Mouse (Mus musculus): ENCODE results near the gene BC049352. TPM values are rescaled to one million over a fixed set of nuclear protein-coding genes. Genes with fewer than 3 reads are reported as not detected.

BC049352 gene
- under 1 TPM in 1 of 2 experiments, not detected in 1; 0.36 TPM for total RNA-seq (2021)
- long read RNA-seq, experiment 1, partial matches to known transcripts: 1 of 2 reads
- long read RNA-seq, experiment 1, other reads (novel, unspliced or antisense): 0 of 2 reads
- long read RNA-seq, experiment 2, partial matches to known transcripts: 1 of 1 reads
- long read RNA-seq, experiment 2, other reads (novel, unspliced or antisense): 0 of 1 reads

DNA sequence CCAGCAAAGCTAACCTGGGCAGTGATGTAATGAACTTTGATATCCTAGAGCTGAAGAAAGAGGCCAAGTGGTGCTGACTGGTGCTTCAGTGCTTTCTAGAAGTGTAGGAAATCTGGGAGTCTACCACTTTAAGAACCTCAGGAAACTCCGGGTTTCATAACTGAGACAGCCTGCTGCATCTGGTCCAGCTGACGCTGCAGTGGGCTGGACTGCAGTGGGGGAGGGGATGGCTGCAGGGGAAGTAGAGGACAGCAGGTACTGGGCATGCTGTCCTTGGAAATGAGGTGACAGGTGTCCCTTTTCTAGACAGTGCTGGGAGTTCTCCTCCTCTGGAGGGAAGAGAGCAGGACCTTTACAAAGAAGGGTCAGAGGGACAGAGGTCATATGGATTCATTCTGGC is at the start of gene BC049352:
TSS of gene BC049352 (plus strand) at position 238 of the 400 bp plus-strand sequence.
- peak; percentile 10 to 37 for DNase-seq

GRCm38 (mm10) chr9:45133484-45134310 is 48.1 kb upstream of the BC049352 start:
- peak; percentile 58 to 74 for DNase-seq

- no peak for DNase-seq
Measured at GRCm38 (mm10) chr9:45136442-45137169, 45.2 kb upstream of the BC049352 start.

DNA sequence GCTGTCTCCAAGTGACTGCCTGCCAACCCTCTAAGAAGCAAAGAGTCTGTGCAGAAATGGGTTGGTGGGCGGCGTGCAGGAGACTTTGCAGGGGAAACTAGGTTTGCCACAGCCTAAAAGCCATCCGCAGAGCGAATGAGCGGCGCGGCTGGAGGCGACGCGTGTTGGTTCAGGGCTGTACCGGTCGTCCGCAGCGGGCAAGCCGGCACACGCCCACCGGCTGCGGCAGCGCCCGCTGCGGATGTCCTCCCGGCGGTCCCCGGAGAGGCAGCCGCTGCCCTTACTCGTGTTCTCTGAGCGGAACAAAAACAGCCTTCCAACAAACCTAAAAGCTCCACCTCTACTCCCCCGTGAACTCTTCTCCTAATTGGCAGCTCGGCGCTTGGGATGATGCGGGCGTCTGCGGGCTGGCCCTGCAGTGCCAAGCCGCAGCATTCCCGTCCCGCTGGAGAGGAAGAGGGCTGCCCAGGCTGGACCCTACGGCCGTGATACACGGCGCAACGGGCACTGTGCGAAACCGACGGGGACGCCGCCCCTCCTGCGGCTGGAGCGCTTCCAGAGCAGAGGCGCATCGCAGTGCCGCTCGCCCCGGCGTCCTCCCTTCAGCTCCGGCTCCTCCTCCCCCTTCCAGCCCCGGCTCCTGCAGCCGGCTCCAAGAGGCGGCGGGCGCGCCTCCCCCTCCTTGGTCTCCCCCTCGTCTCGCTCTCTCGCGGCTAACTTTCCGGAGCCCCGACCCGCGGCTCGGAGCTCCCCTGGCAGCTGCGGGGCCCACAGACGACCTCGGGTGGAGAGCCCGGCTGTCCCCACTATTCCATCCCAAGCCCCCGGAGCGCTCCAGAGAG is 43.4 kb upstream of the BC049352 start, which contains the start of gene Scn4b:
TSS of gene Scn4b (plus strand) at position 205 of the 842 bp plus-strand sequence.
- DNase-seq: peak; percentile 53 to 66

- no peak for DNase-seq
Measured at GRCm38 (mm10) chr9:45139082-45139481, 42.7 kb upstream of the BC049352 start.

- no peak for DNase-seq
Measured at GRCm38 (mm10) chr9:45140945-45141344, 40.9 kb upstream of the BC049352 start.

GRCm38 (mm10) chr9:45142686-45143085 is 39.1 kb upstream of the BC049352 start:
- no peak for DNase-seq

DNA sequence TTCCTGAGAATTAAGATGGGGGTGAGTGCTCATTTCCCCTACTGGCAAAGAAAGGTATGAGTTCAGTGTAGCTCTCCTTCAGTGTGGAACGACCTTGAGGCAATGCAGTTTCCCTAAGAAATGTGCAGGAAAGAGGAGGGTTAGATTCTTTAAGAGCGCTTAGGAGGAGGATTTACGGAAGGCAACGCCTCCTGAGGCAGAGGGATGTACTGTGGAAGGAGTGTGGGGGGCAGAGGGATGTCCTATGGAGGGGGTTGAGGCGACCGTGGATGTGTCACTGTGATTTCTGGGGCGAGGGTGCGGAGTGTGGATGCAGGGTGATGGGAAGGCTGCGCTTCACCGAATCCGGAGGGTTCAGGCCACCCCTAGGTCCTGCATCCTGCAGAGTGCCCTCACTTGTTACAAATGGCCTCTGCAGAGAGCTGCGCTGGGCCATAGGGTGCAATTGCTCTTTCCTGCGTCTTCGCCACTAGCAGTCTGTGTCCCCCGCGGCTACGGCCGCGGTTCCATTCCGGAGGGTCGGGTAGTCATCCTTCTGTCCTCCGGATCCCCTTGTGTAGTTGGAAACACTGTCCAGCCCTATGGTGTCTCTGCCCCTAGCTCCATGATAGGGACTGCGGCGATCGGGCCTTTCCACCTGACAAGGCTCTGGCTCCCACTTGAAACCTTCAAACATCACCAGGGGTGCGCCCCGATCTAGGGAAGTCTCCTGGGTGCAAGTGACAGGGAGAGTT is 36.1 kb upstream of the BC049352 start:
- no peak for DNase-seq

DNA sequence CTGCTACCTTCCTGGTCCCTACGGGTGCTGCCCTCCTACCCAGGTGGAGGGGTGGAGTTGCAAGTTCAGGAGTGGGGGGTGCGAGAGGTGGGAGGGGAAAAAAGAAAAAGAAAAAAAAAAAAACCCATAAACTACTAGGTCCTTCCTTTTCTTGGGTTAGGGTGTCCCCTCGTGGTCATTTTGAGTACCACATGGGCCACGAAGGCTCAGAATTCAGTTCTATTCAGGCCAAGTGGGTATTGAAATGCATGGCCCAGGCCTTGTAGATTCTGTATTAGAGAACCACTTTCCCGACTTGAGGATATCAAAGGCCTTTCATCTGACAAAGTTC is 35.6 kb upstream of the BC049352 start:
- peak; percentile 60 to 70 for DNase-seq

GRCm38 (mm10) chr9:45150933-45151332 is 30.9 kb upstream of the BC049352 start:
- no peak for DNase-seq

DNA sequence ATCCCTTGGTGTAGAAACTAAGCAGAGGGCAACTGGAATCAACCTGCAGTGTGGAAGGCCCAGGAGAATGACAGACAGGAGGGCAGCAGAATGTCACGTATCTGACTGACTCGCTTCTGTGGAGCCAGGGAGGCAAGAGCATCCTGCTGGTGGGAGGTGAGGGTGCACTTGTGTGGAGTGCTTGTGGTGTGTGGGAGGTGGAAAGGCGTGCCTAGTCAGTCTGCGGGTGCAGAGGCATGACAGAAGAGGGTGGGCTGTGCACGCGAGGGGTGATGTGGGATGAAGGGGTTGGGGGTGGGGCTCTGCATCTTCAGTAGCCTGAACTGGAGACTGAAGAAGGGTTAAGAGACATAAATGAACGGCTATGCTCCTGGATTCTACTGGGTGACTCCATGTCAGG is 28.4 kb upstream of the BC049352 start:
- no peak for DNase-seq

DNA sequence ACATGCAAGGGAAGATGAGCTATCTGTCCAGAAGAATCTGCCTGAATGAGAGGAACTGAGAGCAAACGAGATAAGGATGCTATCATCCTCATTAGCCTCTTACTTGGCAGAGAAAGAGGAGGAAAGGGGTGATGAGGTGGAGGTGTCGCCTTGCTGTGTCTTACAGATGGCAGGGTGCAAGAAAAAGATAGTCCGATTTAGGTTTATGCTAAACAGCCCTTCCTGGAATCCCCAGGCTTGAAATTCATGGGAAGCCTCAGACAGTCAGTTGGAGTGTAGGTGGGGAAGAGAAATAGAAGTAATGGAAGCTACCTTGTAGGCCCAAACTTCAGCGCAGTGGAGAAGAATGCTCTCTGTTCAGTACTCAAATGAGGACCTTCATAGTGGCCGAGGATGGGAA is 13.9 kb upstream of the BC049352 start:
- DNase-seq: no peak

DNA sequence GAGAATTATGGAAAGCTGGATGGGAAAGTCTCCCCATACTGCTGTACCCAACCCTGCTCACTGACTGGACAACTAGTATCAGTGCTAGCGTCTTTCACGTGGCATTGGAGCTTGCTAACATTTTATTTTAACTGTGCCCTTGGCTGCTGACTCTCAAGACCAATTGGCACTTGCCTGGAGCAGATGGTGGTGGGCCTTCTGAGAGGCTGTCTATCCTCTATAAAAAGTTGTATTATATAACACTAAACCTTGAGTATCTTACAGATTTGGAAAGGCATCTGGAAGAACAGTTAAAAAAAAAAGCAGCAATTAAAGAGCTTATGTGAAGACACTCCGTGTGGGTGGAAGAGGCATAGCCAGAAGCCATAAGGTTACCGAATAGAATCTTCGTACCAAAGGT is 11.7 kb upstream of the BC049352 start:
- DNase-seq: no peak

- no peak for DNase-seq
Measured at GRCm38 (mm10) chr9:45171073-45171610, 10.7 kb upstream of the BC049352 start.

GRCm38 (mm10) chr9:45173475-45173874 is 8.3 kb upstream of the BC049352 start:
- no peak for DNase-seq

DNA sequence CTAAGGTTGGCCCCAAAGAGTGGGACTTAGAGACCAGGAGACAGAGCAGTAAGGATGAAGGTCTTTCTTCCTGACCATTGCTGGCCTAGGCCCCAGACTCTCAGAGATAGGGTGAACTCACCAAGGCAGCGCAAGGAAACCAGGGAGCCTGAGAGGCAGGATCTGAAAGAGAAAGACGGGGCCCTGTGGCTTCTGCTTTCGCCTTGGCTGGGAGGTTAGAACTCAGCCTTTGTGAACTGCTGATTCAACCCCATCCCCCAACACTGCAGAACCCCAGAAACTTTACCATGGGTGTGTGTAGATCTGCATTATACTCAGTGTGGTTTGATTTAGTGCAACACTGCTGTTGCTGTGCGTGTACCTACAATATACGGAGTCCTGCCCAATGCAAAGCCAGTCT is 2.5 kb upstream of the BC049352 start:
- no peak for DNase-seq

GRCm38 (mm10) chr9:45182521-45182920 is 714 bp downstream of the BC049352 start:
- no peak for DNase-seq

DNA sequence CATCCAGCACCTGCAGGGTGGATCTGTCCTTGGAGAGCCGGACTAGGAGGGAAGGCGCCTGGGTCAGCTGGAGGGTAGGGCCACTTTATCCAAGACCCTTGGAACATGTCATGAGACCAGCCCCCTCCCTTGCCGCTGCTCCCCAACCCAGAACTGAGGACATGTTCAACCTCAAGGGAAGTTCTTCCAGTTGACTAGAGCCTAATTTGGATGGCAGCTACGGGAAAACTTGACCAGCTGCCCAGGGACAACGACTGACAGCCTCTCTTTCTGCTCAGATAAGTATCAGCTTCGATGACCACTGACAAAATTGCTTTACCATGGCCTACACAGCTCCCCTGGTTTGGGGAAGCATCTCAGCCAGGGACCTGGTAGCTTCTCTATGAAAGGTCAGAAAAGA is 1.5 kb downstream of the BC049352 start:
- DNase-seq: no peak

GRCm38 (mm10) chr9:45185250-45185649 is 3.4 kb downstream of the BC049352 start:
- no peak for DNase-seq

- DNase-seq: no peak
Measured at GRCm38 (mm10) chr9:45188570-45189563, 7.1 kb downstream of the BC049352 start.
